Mouse (Mus musculus) ES-E14 (cell line): ENCODE data around the gene Mep1a. TPM values are rescaled to one million over a fixed set of nuclear protein-coding genes. Genes with fewer than 3 reads are reported as not detected.
"Not testable (repeated sequence)": the region's sequence is repeated elsewhere in the genome, so short reads cannot be mapped to it uniquely, and the experiment has no call there.

ENCODE experiments used
- DNase-seq: peaks from one replicate; pipeline ENCODE4 v3.0.0-alpha.2; 2013; ENCODE audit warnings: low read depth, low spot score
- H3K27ac ChIP-seq: 2 replicates; pipeline ENCODE4 v1.5.1; 2012; ENCODE audit warnings: low read depth, mild to moderate bottlenecking, low read length, moderate library complexity, mixed read lengths; ENCODE audit not compliant: poor library complexity, insufficient read depth, severe bottlenecking
- H3K36me3 ChIP-seq: 2 replicates; pipeline ENCODE4 v1.6.1; 2012; ENCODE audit warnings: mild to moderate bottlenecking, low read length, moderate library complexity, mixed read lengths; ENCODE audit not compliant: control insufficient read depth, poor library complexity, insufficient read depth, severe bottlenecking
- H3K4me1 ChIP-seq, 2 experiments: fragments of 150-350 bp in 1 of 2; sonication (generic) in 1 of 2; 2 replicates each; pipeline ENCODE4 v1.6.1; 2012; ENCODE audit warnings: low read length in 2 of 2, mild to moderate bottlenecking in 1 of 2, mixed read lengths in 1 of 2; ENCODE audit not compliant: control insufficient read depth in 2 of 2, insufficient read depth in 2 of 2, poor library complexity in 1 of 2
- H3K4me3 ChIP-seq, 2 experiments: fragments of 150-350 bp in 1 of 2; sonication (generic) in 1 of 2; 2 replicates each; pipeline ENCODE4 v1.5.1; 2012; ENCODE audit warnings: low read length in 2 of 2, low read depth in 1 of 2, mild to moderate bottlenecking in 1 of 2, mixed read lengths in 1 of 2; ENCODE audit not compliant: insufficient read depth in 1 of 2, poor library complexity in 1 of 2, severe bottlenecking in 1 of 2
- H3K9ac ChIP-seq: 2 replicates; pipeline ENCODE4 v1.6.1; 2012; ENCODE audit warnings: low read depth, mild to moderate bottlenecking, low read length, mixed read lengths; ENCODE audit not compliant: poor library complexity, insufficient read depth, severe bottlenecking
- H3K9me3 ChIP-seq: fragments of 150-350 bp; sonication (generic); 2 replicates; pipeline ENCODE4 v1.6.1; 2012; ENCODE audit warnings: low read depth, mild to moderate bottlenecking, low read length; ENCODE audit not compliant: control insufficient read depth, insufficient read depth
- CHD2 ChIP-seq: IDR thresholded peaks from 2 replicates; pipeline ENCODE4 v1.6.1; 2014; ENCODE audit warnings: mild to moderate bottlenecking, low read depth, low read length, inconsistent platforms
- HCFC1 ChIP-seq: IDR thresholded peaks from 2 replicates; pipeline ENCODE4 v1.6.1; 2012; ENCODE audit warnings: low read length, inconsistent platforms, borderline replicate concordance; ENCODE audit not compliant: insufficient read depth
- MAFK ChIP-seq: IDR thresholded peaks from 2 replicates; pipeline ENCODE4 v1.6.1; 2014; ENCODE audit warnings: mild to moderate bottlenecking, low read depth, low read length, inconsistent platforms; ENCODE audit not compliant: insufficient read depth
- ZC3H11A ChIP-seq: IDR thresholded peaks from 2 replicates; pipeline ENCODE4 v1.6.1; 2012; ENCODE audit warnings: low read depth, mild to moderate bottlenecking, inconsistent platforms, low read length, borderline replicate concordance
- ZNF384 ChIP-seq: IDR thresholded peaks from 2 replicates; pipeline ENCODE4 v1.6.1; 2012; ENCODE audit warnings: low read depth, low read length, inconsistent platforms
- in situ Hi-C, 2 experiments: fragments of 600-800 bp; cut with MboI; formaldehyde crosslinking; loops; one replicate each; pipeline ENCODE4 v1.15.1; 2025; ENCODE audit warnings: low sequenced_read_pairs in 2 of 2, inconsistent platforms in 1 of 2; ENCODE audit not compliant: unreplicated experiment in 2 of 2
- total RNA-seq: library from RNA; depleted of rRNA; stranded (reverse); fragments of 300-350 nt; gene quantifications from 2 replicates; pipeline ENCODE4 v1.2.3, GENCODE M21; 2012; rRNA removed

The Mep1a gene
- total RNA-seq = not detected in 2 replicates

DNA sequence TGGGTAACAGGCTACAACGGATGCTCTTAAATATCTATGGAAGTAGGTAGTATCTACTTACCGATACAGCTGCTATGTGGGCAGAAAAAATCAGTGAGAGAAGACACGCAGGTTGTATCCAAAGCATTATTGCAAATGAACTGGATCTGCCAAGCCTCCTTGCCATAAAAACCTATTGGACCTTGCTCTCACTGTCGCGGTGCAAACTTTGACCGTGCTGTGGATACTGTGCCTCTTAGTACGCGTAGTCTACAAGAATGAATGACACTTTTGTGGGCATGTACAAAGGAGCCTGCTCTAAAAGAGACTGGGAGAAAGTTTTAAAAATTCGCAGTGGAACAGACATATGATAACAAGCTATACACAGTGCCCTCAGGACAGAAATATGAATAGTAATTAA is at the start of gene Mep1a:
Gene Mep1a (minus strand): TSS at position 221 of the 400 bp plus-strand sequence.
- no peaks in the 10 kb centered on the region for H3K9me3 ChIP-seq
- in situ Hi-C loops = no loop called here
- TF ChIP-seq MAFK = no peak
- TF ChIP-seq ZC3H11A = no peak
- no peak for TF ChIP-seq ZNF384
- TF ChIP-seq CHD2 = no peak
- TF ChIP-seq HCFC1 = no peak
- no peak for DNase-seq
- H3K4me3 ChIP-seq = no peak within 1 kb of the TSS
- no peaks in the 10 kb centered on the region for H3K36me3 ChIP-seq
- H3K4me1 ChIP-seq = no peaks in the 10 kb centered on the region
- H3K27ac ChIP-seq = no peak within 1 kb of the TSS
- no peak within 1 kb of the TSS for H3K9ac ChIP-seq

DNA sequence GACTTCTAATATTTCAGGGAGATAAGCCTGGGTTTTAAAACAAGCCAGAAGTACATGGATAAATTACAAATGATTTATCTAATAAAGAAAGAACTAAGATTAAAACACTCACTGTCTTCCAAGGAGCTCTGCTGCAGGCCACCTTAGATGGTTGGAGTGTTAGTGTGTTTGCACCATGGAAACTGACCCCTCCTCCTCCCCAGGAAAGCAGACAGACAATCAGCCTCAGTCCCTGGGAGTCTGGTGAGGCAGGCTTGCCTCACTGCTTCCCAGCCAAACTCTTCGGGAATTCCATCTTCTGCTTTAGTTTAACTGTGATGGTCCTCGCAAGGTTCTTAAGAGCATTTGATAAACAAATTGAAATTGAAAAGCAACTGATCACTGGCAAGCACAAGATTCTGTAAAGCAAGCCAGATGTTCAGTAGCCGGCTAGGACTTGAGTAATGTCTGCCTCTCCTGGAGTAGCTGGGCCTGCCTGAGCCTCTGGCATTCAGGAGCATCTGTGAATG is 48.6 kb upstream of the Mep1a start:
- H3K4me1 ChIP-seq = no peaks in the 10 kb centered on the region
- H3K36me3 ChIP-seq = no peaks in the 10 kb centered on the region
- no peak for TF ChIP-seq ZC3H11A
- TF ChIP-seq ZNF384 = no peak
- no peak for TF ChIP-seq CHD2
- TF ChIP-seq HCFC1 = no peak
- TF ChIP-seq MAFK = no peak
- DNase-seq = no peak
- no peak overlapping the region for H3K4me3 ChIP-seq
- H3K9me3 ChIP-seq = no peaks in the 10 kb centered on the region
- H3K9ac ChIP-seq = no peak overlapping the region
- no peak overlapping the region for H3K27ac ChIP-seq
- in situ Hi-C loops = no loop called here

DNA sequence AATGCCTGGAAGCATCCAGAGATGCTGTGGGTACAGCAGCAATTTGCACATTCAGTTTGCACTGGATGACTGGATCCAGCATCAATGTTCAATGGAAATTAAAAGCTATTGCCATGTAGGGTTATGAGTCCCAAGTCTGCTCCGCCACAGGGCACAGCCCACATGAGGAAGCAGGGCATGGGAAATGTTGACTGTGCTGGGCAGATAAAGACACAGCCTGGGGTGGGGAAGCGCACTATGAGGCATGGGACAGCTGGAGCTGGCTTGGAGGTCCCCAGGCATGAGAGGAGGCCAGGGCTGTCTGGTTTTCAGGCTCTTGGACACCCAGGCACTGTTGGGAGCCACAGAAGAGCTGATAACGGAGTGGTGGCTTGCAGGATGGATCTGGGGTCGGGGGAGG is 41.4 kb upstream of the Mep1a start:
- H3K9ac ChIP-seq = no peak overlapping the region
- no peaks in the 10 kb centered on the region for H3K4me1 ChIP-seq
- H3K9me3 ChIP-seq = no peaks in the 10 kb centered on the region
- no peak for DNase-seq
- H3K36me3 ChIP-seq = no peaks in the 10 kb centered on the region
- TF ChIP-seq HCFC1 = no peak
- no peak overlapping the region for H3K27ac ChIP-seq
- H3K4me3 ChIP-seq = no peak overlapping the region
- in situ Hi-C loops = no loop called here

DNA sequence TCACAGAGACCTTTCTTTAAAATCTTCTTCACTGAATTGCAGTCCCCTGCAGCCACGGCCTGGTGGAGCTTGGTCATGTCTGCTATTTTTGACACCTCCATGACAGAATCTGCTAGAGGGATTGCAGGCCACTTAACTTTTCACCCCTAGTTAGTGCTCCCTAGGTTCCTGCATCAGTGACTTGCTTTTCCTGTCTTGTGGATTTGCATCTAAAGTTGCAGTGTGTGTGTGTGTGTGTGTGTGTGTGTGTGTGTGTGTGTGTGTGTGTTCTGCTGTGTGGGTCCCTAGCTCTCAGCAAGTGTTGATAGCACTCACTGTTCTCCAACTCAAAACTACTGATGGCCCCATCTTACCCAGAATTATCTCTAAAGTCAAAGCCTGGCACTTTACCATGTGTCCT is 40.9 kb upstream of the Mep1a start, which contains the start of gene Ankrd66:
Gene Ankrd66 (minus strand): TSS at position 101 of the 400 bp plus-strand sequence.
- Histone ChIP-seq H3K4me1 (no peaks in the 10 kb centered on the region), H3K9ac (no peak within 1 kb of the TSS), H3K4me3 (no peak within 1 kb of the TSS), H3K9me3 (no peaks in the 10 kb centered on the region), H3K27ac (no peak within 1 kb of the TSS), H3K36me3 (no peaks in the 10 kb centered on the region)
- no peak for DNase-seq
- no peak for TF ChIP-seq ZC3H11A
- TF ChIP-seq CHD2 = no peak
- TF ChIP-seq ZNF384 = no peak
- TF ChIP-seq HCFC1 = no peak
- no peak for TF ChIP-seq MAFK
- in situ Hi-C loops = no loop called here

DNA sequence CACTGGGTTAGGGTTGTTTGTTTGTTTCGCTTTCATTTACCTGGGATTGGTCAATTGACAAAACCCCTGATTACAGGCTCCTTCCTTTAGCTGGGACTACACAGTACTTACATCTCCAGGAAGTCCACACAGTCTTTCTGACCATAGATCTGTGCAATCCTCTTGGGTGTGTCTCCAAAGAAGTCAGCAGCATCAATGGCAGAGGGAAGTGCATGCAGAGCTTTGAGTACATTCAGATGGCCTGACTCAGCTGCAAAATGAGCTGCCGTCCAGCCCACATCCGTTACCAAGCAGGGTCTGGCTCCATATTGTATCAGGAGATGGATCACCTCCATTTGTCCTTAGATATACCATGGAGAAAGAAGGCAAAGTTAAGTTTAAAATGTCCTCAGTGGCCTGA is 36.2 kb upstream of the Mep1a start:
- TF ChIP-seq HCFC1 (no peak), ZC3H11A (no peak), ZNF384 (no peak), MAFK (no peak), CHD2 (no peak)
- Histone ChIP-seq H3K4me1 (no peaks in the 10 kb centered on the region; a peak in 1 of 4 replicates), H3K27ac (no peak overlapping the region), H3K4me3 (no peak overlapping the region), H3K9me3 (no peaks in the 10 kb centered on the region), H3K9ac (no peak overlapping the region), H3K36me3 (no peaks in the 10 kb centered on the region)
- in situ Hi-C loops = no loop called here
- DNase-seq = no peak

DNA sequence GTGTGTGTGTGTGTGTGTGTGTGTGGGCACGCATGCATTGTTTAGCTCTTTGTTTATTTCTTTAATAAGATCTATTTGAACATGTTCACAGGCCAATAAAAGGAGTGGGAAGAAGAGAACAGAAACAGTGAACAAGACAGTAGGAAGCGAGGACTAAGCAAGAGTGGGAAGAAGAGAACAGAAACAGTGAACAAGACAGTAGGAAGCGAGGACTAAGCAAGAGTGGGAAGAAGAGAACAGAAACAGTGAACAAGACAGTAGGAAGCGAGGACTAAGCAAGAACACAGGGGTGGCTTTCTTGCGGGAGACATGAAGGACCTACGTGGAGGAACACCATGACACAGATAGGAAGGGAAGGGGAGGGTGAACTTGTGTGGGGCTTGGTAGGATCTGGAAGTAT is 34.2 kb upstream of the Mep1a start:
- H3K9me3 ChIP-seq, H3K4me3 ChIP-seq, DNase-seq, H3K27ac ChIP-seq, in situ Hi-C loops, H3K36me3 ChIP-seq, H3K9ac ChIP-seq, H3K4me1 ChIP-seq: not testable (repeated sequence)
